Mouse (Mus musculus): ENCODE results near the gene Stat5a.

Stat5a gene

GRCm38 (mm10) chr11:100836923-100837702 lies 22.0 kb upstream of the Stat5a start:
- DNase-seq (ENCODE audit: low read depth) = peak; percentile 70

- no peak for DNase-seq (ENCODE audit: low read depth)
Measured at GRCm38 (mm10) chr11:100838894-100839293, 20.3 kb upstream of the Stat5a start.

- no peak for DNase-seq (ENCODE audit: low read depth)
Measured at GRCm38 (mm10) chr11:100839523-100839922, 19.6 kb upstream of the Stat5a start.

- DNase-seq (ENCODE audit: low read depth) = peak; percentile 66
Measured at GRCm38 (mm10) chr11:100840866-100841265, 18.3 kb upstream of the Stat5a start.

GRCm38 (mm10) chr11:100842025-100842424 lies 17.1 kb upstream of the Stat5a start:
- peak; percentile 79 for DNase-seq (ENCODE audit: low read depth)

- peak; percentile 38 for DNase-seq (ENCODE audit: low read depth)
Measured at GRCm38 (mm10) chr11:100843070-100843669, 16.0 kb upstream of the Stat5a start.

- no peak for DNase-seq (ENCODE audit: low read depth)
Measured at GRCm38 (mm10) chr11:100844121-100844520, 15.0 kb upstream of the Stat5a start.

- DNase-seq (ENCODE audit: low read depth) = peak; percentile 88
Measured at GRCm38 (mm10) chr11:100845793-100846192, 13.4 kb upstream of the Stat5a start.

- DNase-seq (ENCODE audit: low read depth) = peak; percentile 67
Measured at GRCm38 (mm10) chr11:100847572-100847971, 11.6 kb upstream of the Stat5a start.

GRCm38 (mm10) chr11:100848080-100848479 lies 11.1 kb upstream of the Stat5a start:
- DNase-seq (ENCODE audit: low read depth) = peak; percentile 86

- DNase-seq (ENCODE audit: low read depth) = peak; percentile 63
Measured at GRCm38 (mm10) chr11:100848789-100849379, 10.3 kb upstream of the Stat5a start.

GRCm38 (mm10) chr11:100849456-100850037 lies 9.6 kb upstream of the Stat5a start:
- DNase-seq (ENCODE audit: low read depth) = no peak

GRCm38 (mm10) chr11:100850038-100850777 lies 8.9 kb upstream of the Stat5a start, which contains the start of gene Stat5b:
Gene Stat5b (minus strand): TSS chr11:100850724.
- peak; percentile 90 for DNase-seq (ENCODE audit: low read depth)

GRCm38 (mm10) chr11:100850778-100851528 lies 8.2 kb upstream of the Stat5a start:
- DNase-seq (ENCODE audit: low read depth) = peak; percentile 55

GRCm38 (mm10) chr11:100852088-100852487 lies 7.1 kb upstream of the Stat5a start:
- DNase-seq (ENCODE audit: low read depth) = peak; percentile 42

- peak; percentile 39 for DNase-seq (ENCODE audit: low read depth)
Measured at GRCm38 (mm10) chr11:100853018-100853417, 6.1 kb upstream of the Stat5a start.

GRCm38 (mm10) chr11:100854268-100854667 lies 4.9 kb upstream of the Stat5a start:
- no peak for DNase-seq (ENCODE audit: low read depth)

GRCm38 (mm10) chr11:100855178-100855577 lies 4.0 kb upstream of the Stat5a start:
- DNase-seq (ENCODE audit: low read depth) = no peak

GRCm38 (mm10) chr11:100857960-100858359 lies 1.2 kb upstream of the Stat5a start:
- no peak for DNase-seq (ENCODE audit: low read depth)

GRCm38 (mm10) chr11:100859579-100860075 lies 476 bp downstream of the Stat5a start:
- peak; percentile 57 for DNase-seq (ENCODE audit: low read depth)
